Mouse (Mus musculus): ENCODE results near the gene Btn2a2. TPM values are rescaled to one million over a fixed set of nuclear protein-coding genes. Genes with fewer than 3 reads are reported as not detected.

Gene Btn2a2
- 0.20 TPM for polyA plus RNA-seq (2012; fragmentation: generic; extraction: Trizol)

- no peaks in the 10 kb centered on the region for H3K27me3 ChIP-seq (ENCODE audit: control insufficient read depth, insufficient read depth, insufficient read length)
- no peak within 1 kb of the TSS for H3ac ChIP-seq (ENCODE audit: control insufficient read depth, insufficient read length)
- no peaks in the 10 kb centered on the region for H3K79me2 ChIP-seq (ENCODE audit: control insufficient read depth, insufficient read depth)
- peak within 1 kb of the TSS; percentile 18 for H3K4me3 ChIP-seq
- H3K36me3 ChIP-seq (ENCODE audit: control insufficient read depth, insufficient read depth): no peaks in the 10 kb centered on the region
- TF ChIP-seq USF1 (IDR thresholded peaks at IDR 0.05; ENCODE audit: low read depth) (no peak), POLR2A (IDR thresholded peaks at IDR 0.05; ENCODE audit: insufficient read length, low read depth) (no peak), SRF (IDR thresholded peaks at IDR 0.05; ENCODE audit: control insufficient read depth, insufficient read length, low read depth) (no peak)
- H3K4me2 ChIP-seq (ENCODE audit: low read depth): peak within 1 kb of the TSS; percentile 97
Observed at GRCm38 (mm10) chr13:23488400-23489322, at the start of gene Btn2a2. TSS of gene Btn2a2 (minus strand) at chr13:23488857.

- no peak for TF ChIP-seq POLR2A (IDR thresholded peaks at IDR 0.05; ENCODE audit: insufficient read length, low read depth)
- TF ChIP-seq POLR2AphosphoS2 (IDR thresholded peaks at IDR 0.05; ENCODE audit: insufficient read length, low read depth): no peak
- no peak for TF ChIP-seq TCF3 (IDR thresholded peaks at IDR 0.05; ENCODE audit: insufficient read length, low read depth)
- no peak for TF ChIP-seq SRF (IDR thresholded peaks at IDR 0.05; ENCODE audit: control insufficient read depth, insufficient read length, low read depth)
- no peak for TF ChIP-seq MYOG (IDR thresholded peaks at IDR 0.05; ENCODE audit: control insufficient read depth in 1 of 3, insufficient read depth in 1 of 3, insufficient read length in 2 of 3, low read depth in 2 of 3)
- no peak for TF ChIP-seq MYOD1 (IDR thresholded peaks at IDR 0.05; ENCODE audit: control insufficient read depth in 1 of 3, insufficient read length in 2 of 3, low read depth in 2 of 3)
- no peak for TF ChIP-seq REST (IDR thresholded peaks at IDR 0.05; ENCODE audit: insufficient read depth, insufficient read length)
- no peak for TF ChIP-seq MAX (IDR thresholded peaks at IDR 0.05; ENCODE audit: low read depth)
- TF ChIP-seq CEBPB (IDR thresholded peaks at IDR 0.05; ENCODE audit: insufficient read depth, poor library complexity, severe bottlenecking): no peak
- no peak for TF ChIP-seq E2F4 (IDR thresholded peaks at IDR 0.05; ENCODE audit: insufficient read depth)
- TF ChIP-seq USF1 (IDR thresholded peaks at IDR 0.05; ENCODE audit: low read depth): no peak
- TF ChIP-seq TCF12 (IDR thresholded peaks at IDR 0.05; ENCODE audit: insufficient read depth, poor library complexity, severe bottlenecking): no peak
- Histone ChIP-seq H3K4me2 (ENCODE audit: low read depth) (peak overlapping the region; percentile 83), H3K27me3 (ENCODE audit: control insufficient read depth, insufficient read depth, insufficient read length) (no peaks in the 10 kb centered on the region), H3K4me3 (peak overlapping the region; percentile 41), H3K36me3 (ENCODE audit: control insufficient read depth, insufficient read depth) (no peaks in the 10 kb centered on the region), H3ac (ENCODE audit: control insufficient read depth, insufficient read length) (no peak overlapping the region), H3K79me2 (ENCODE audit: control insufficient read depth, insufficient read depth) (peaks cover 6% of the 10 kb centered on the region)
Observed at GRCm38 (mm10) chr13:23538249-23538648, 49.6 kb upstream of the Btn2a2 start.

DNA sequence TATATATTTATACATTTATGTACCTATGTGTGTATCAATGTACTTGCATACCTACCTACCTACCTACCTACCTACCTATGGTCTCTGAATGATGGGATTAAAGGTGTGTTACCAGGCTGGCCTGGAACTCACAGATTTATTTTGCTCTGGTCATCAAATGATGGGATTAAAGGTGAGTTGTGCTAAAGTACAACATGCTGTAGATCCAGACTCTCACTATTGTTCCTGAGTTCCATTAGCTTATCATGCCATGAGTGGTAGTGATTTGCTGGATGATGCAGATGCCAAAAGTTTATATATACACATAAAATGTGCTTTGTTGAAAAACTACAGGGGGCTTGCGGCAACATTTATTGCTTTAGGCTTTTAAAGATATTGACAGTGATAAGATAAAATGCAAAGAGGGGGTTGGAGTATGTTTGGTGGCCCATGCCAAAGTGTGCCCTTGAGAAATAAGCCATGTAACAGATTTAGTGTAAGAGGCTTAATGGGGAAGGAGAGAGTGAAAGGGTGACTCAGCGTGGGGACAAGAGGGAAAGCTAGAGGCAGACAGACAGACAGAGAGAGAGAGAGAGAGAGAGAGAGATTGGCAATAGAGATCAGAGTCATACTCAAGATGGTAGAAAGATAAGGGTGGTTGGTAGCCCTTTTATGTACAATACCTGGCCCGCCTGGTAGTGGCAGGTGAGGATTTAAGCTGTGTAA is 48.5 kb upstream of the Btn2a2 start:
- peak overlapping the region; percentile 83 for H3K4me2 ChIP-seq (ENCODE audit: low read depth)
- no peaks in the 10 kb centered on the region for H3K27me3 ChIP-seq (ENCODE audit: control insufficient read depth, insufficient read depth, insufficient read length)
- peak overlapping the region; percentile 41 for H3K4me3 ChIP-seq

DNA sequence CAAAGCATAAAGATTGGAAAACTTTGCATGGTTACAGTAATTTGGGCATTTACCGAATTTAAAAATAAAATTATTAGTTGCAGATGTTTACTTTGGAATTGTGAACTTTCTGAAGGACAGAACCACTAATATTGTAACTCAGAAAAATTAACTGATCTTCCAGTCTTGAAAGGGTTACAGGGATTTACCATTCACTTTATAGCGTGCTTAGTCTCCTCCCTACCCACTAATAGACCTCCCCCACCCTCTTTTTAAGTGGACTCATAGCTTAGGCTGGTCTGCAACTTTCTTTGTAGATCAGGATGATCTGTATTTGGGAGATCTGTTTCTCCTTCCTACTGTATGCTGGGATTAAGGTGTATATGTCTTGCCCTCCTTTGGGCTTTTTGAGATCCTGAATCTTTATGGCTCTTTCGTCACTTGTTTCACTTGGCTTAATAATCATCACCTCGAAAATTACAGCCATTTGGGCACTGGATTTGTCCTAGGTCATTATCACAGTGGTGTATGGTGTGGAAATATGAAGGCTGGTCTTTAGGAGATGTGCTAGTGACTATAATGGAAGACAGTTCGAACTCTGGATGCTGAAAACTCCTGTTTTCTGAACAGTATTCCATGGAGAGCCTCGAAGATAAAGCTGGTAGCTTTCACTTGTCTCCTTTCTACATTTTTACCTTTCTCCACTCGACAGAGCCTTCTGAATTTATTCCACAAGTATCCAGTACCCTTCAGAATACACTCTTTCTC is 47.6 kb upstream of the Btn2a2 start:
- no peaks in the 10 kb centered on the region for H3K36me3 ChIP-seq (ENCODE audit: control insufficient read depth, insufficient read depth)
- H3K79me2 ChIP-seq (ENCODE audit: control insufficient read depth, insufficient read depth): no peaks in the 10 kb centered on the region
- peak overlapping the region; percentile 83 for H3K4me2 ChIP-seq (ENCODE audit: low read depth)
- H3ac ChIP-seq (ENCODE audit: control insufficient read depth, insufficient read length): no peak overlapping the region
- no peaks in the 10 kb centered on the region for H3K27me3 ChIP-seq (ENCODE audit: control insufficient read depth, insufficient read depth, insufficient read length)
- TF ChIP-seq SRF (IDR thresholded peaks at IDR 0.05; ENCODE audit: control insufficient read depth, insufficient read length, low read depth): no peak
- TF ChIP-seq CEBPB (IDR thresholded peaks at IDR 0.05; ENCODE audit: insufficient read depth, poor library complexity, severe bottlenecking): no peak
- TF ChIP-seq E2F4 (IDR thresholded peaks at IDR 0.05; ENCODE audit: insufficient read depth): no peak
- TF ChIP-seq POLR2AphosphoS2 (IDR thresholded peaks at IDR 0.05; ENCODE audit: insufficient read length, low read depth): peak; percentile 15
- TF ChIP-seq MAX (IDR thresholded peaks at IDR 0.05; ENCODE audit: low read depth): no peak
- peak overlapping the region; percentile 41 for H3K4me3 ChIP-seq

More for the DNA sequence above, 48.5 kb upstream of the Btn2a2 start:
- H3ac ChIP-seq (ENCODE audit: control insufficient read depth, insufficient read length): no peak overlapping the region
- TF ChIP-seq SRF (IDR thresholded peaks at IDR 0.05; ENCODE audit: control insufficient read depth, insufficient read length, low read depth) (no peak), POLR2AphosphoS2 (IDR thresholded peaks at IDR 0.05; ENCODE audit: insufficient read length, low read depth) (no peak), TCF3 (IDR thresholded peaks at IDR 0.05; ENCODE audit: insufficient read length, low read depth) (no peak), REST (IDR thresholded peaks at IDR 0.05; ENCODE audit: insufficient read depth, insufficient read length) (no peak), TCF12 (IDR thresholded peaks at IDR 0.05; ENCODE audit: insufficient read depth, poor library complexity, severe bottlenecking) (no peak), USF1 (IDR thresholded peaks at IDR 0.05; ENCODE audit: low read depth) (no peak), E2F4 (IDR thresholded peaks at IDR 0.05; ENCODE audit: insufficient read depth) (no peak), MYOG (IDR thresholded peaks at IDR 0.05; ENCODE audit: control insufficient read depth in 1 of 3, insufficient read depth in 1 of 3, insufficient read length in 2 of 3, low read depth in 2 of 3) (no peak), MAX (IDR thresholded peaks at IDR 0.05; ENCODE audit: low read depth) (no peak), POLR2A (IDR thresholded peaks at IDR 0.05; ENCODE audit: insufficient read length, low read depth) (no peak), MYOD1 (IDR thresholded peaks at IDR 0.05; ENCODE audit: control insufficient read depth in 1 of 3, insufficient read length in 2 of 3, low read depth in 2 of 3) (no peak), CEBPB (IDR thresholded peaks at IDR 0.05; ENCODE audit: insufficient read depth, poor library complexity, severe bottlenecking) (no peak)
- H3K79me2 ChIP-seq (ENCODE audit: control insufficient read depth, insufficient read depth): peaks cover 6% of the 10 kb centered on the region
- H3K36me3 ChIP-seq (ENCODE audit: control insufficient read depth, insufficient read depth): no peaks in the 10 kb centered on the region
